Mouse (Mus musculus) pancreas, adult 10 weeks (tissue): ENCODE results near the gene Trim11. TPM values are rescaled to one million over a fixed set of nuclear protein-coding genes. Genes with fewer than 3 reads are reported as not detected.

Source experiments
- polyA plus RNA-seq: library from polyadenylated mRNA; stranded (reverse); fragments of 350-450 nt; fragmentation: Illumina TruSeq; extraction: RNeasy Lipid Tissue Mini Kit (QIAGEN cat#74804); gene quantifications from one replicate; pipeline ENCODE4 v1.2.3, GENCODE M21; 2015; ENCODE audit warnings: low read depth, low replicate concordance; ENCODE audit not compliant: insufficient read depth

Gene Trim11
- polyA plus RNA-seq, result 11.7 TPM

GRCm38 (mm10) chr11:58978027-58978705 is at the start of gene Trim11:
TSS of gene Trim11 (plus strand) at chr11:58978093.

DNA sequence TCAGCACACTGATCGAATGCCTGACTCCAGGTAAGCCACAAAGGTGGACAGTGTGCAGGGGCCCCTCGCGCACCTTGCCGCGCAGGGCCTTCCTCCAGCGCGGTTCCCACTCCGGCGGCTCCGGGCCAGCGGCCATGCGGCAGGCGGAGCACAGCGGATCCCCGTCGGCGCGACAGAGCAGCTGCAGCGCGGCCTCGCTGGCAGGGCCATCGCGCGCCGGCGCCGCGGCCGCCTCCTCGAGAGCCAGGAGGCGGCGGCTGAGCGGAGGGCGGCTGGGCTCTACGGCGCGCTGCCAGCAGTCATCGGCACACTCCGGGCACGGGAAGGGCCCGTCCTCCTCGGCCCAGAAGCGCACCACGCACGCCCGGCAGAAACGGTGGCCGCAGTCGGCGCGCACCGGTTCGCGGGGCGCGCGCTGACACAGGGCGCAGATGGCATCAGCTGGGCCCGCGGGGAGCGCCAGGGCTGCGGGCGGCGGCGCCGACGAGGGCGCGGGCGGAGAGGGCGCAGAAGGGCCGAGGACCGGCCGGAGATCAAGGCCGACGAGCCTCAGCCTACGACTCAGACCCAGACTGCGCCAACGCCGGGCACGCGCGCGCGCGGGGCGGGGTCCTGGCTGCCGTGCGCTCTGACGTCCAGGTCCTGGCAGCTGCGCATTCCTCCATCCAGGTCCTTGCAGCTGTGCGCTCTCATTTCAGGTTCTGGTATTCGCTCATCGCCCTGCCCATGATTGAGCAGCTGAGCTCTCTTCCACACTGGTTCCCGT is 39.4 kb upstream of the Trim11 start, which contains the start of gene Rnf187:
Gene Rnf187, minus strand, starts transcription at position 595 of the 766 bp plus-strand sequence.

GRCm38 (mm10) chr11:58948542-58949479 is 29.1 kb upstream of the Trim11 start, which contains the start of gene Hist3h2ba:
TSS of gene Hist3h2ba (plus strand) at chr11:58948920.

GRCm38 (mm10) chr11:58954420-58955142 is 23.3 kb upstream of the Trim11 start, which contains the start of the genes Hist3h2a and Trim17:
TSS of gene Hist3h2a (plus strand) at chr11:58954685.
TSS of gene Trim17 (plus strand) at chr11:58954685.

Other genes starting within 250 kb of the Trim11 start
- not detected for gene Olfr317, start 238.9 kb upstream of the Trim11 start, polyA plus RNA-seq
- not detected for gene Olfr316, start 225.4 kb upstream of the Trim11 start, polyA plus RNA-seq
- gene Olfr315, start 204.9 kb upstream of the Trim11 start, polyA plus RNA-seq, result not detected
- gene Olfr314, start 195.1 kb upstream of the Trim11 start, polyA plus RNA-seq, result not detected
- gene Fam183b, start 176.1 kb upstream of the Trim11 start, polyA plus RNA-seq, result 10.9 TPM
- gene Olfr313, start 163.1 kb upstream of the Trim11 start, polyA plus RNA-seq, result not detected
- not detected for gene Olfr312, start 148.9 kb upstream of the Trim11 start, polyA plus RNA-seq
- not detected for gene Olfr311, start 138.8 kb upstream of the Trim11 start, polyA plus RNA-seq
- gene Gm12258, start 130.9 kb upstream of the Trim11 start, polyA plus RNA-seq, result 3.5 TPM
- 2.1 TPM for gene 2810021J22Rik, start 110.9 kb upstream of the Trim11 start, polyA plus RNA-seq
- 0.94 TPM for gene Zfp39, start 73.9 kb upstream of the Trim11 start, polyA plus RNA-seq
- not detected for gene Btnl10, start 60.2 kb upstream of the Trim11 start, polyA plus RNA-seq
- gene Rnf187, start 39.2 kb upstream of the Trim11 start, polyA plus RNA-seq, result 27.0 TPM
- gene Hist3h2ba, start 29.2 kb upstream of the Trim11 start, polyA plus RNA-seq, result not detected
- gene Hist3h2a, start 23.4 kb upstream of the Trim11 start, polyA plus RNA-seq, result 4.9 TPM
- not detected for gene Trim17, start 23.4 kb upstream of the Trim11 start, polyA plus RNA-seq
- gene Obscn, start 158.3 kb downstream of the Trim11 start, polyA plus RNA-seq, result 0.20 TPM
- gene Iba57, start 185.6 kb downstream of the Trim11 start, polyA plus RNA-seq, result 0.92 TPM
- 0.63 TPM for gene Gjc2, start 205.1 kb downstream of the Trim11 start, polyA plus RNA-seq
- 44.7 TPM for gene Guk1, start 214.1 kb downstream of the Trim11 start, polyA plus RNA-seq
- gene Mrpl55, start 224.4 kb downstream of the Trim11 start, polyA plus RNA-seq, result 12.7 TPM
- 4.9 TPM for gene 2310033P09Rik, start 230.2 kb downstream of the Trim11 start, polyA plus RNA-seq